In genomic region chr2:160593035-160593434, GRCm38 (mm10) we compare ENCODE assay signal across 7 mouse cellular contexts. TPM values are rescaled to one million over a fixed set of nuclear protein-coding genes. Genes with fewer than 3 reads are reported as not detected.
DNase-seq lines count a peak whose midpoint lies in the region; ATAC-seq lines count a peak whose summit lies in the region.

No protein-coding gene starts in this region.

- ATAC-seq in CD4-positive, CD25-positive, alpha-beta regulatory T cell, adult 4 months, result peak; percentile 46

- peak; percentile 43 for DNase-seq in MEL-GATA-1-ER (ENCODE audit: extremely low read depth, low read depth)
- DNase-seq in cerebellum, adult 18-20 months, result peak; percentile 57 to 76
- peak; percentile 44 to 54 for DNase-seq in gastrocnemius, adult 8-10 months (ENCODE audit: low spot score in 2 of 2)
- peak; percentile 44 to 84 for DNase-seq in layer of hippocampus, adult 18-20 months (ENCODE audit: low spot score in 2 of 2)
- DNase-seq in lung, postnatal 25 days (ENCODE audit: low spot score), result peak; percentile 58
- peak; percentile 22 for DNase-seq in spleen, adult 12 weeks (ENCODE audit: low spot score)

RNA-seq across cellular contexts. Expression of gene Top1, which starts 52.7 kb away (rescaled TPM):
- 10 to 100 TPM; 73.9 to 91.0 TPM for polyA plus RNA-seq in CD4-positive, CD25-positive, alpha-beta regulatory T cell, adult 4 months (2017; shearing (Covaris generic))
- 10 to 100 TPM; 34.2 to 39.3 (median 36.7) TPM for total RNA-seq in gastrocnemius, adult 8-10 months (2022)
- total RNA-seq in layer of hippocampus, adult 18-20 months (2021), result 10 to 100 TPM; 79.0 to 80.3 TPM

Comparison
In these comparisons a context has a peak if more than half of its experiments do, and no peak if none do; other contexts are left out.
1. Peak in every context shown above with its lines: DNase-seq and ATAC-seq.